Mouse (Mus musculus): ENCODE results near the gene Has3.
"Not testable (repeated sequence)": the region's sequence is repeated elsewhere in the genome, so short reads cannot be mapped to it uniquely, and the experiment has no call there.

Gene Has3

GRCm38 (mm10) chr8:106884826-106885400 is 14.9 kb downstream of the Has3 start:
- not testable (repeated sequence) for DNase-seq (ENCODE audit: low read depth, low spot score)

GRCm38 (mm10) chr8:106887336-106888189 is 17.5 kb downstream of the Has3 start:
- peak; percentile 92 for DNase-seq (ENCODE audit: low read depth, low spot score)

GRCm38 (mm10) chr8:106888803-106889202 is 18.8 kb downstream of the Has3 start:
- DNase-seq (ENCODE audit: low read depth, low spot score), result peak; percentile 27

GRCm38 (mm10) chr8:106892210-106892805 is 22.3 kb downstream of the Has3 start:
- peak; percentile 59 for DNase-seq (ENCODE audit: low read depth, low spot score)

GRCm38 (mm10) chr8:106892806-106893451 is 22.9 kb downstream of the Has3 start:
- DNase-seq (ENCODE audit: low read depth, low spot score), result no peak

GRCm38 (mm10) chr8:106893481-106894156 is 23.6 kb downstream of the Has3 start, which contains the start of gene Utp4:
Gene Utp4, plus strand, starts transcription at chr8:106893636.
- DNase-seq (ENCODE audit: low read depth, low spot score), result peak; percentile 95

GRCm38 (mm10) chr8:106899473-106899872 is 29.4 kb downstream of the Has3 start:
- no peak for DNase-seq (ENCODE audit: low read depth, low spot score)

GRCm38 (mm10) chr8:106905727-106906480 is 35.9 kb downstream of the Has3 start:
- peak; percentile 74 for DNase-seq (ENCODE audit: low read depth, low spot score)

- no peak for DNase-seq (ENCODE audit: low read depth, low spot score)
Measured at GRCm38 (mm10) chr8:106906635-106907034, 36.6 kb downstream of the Has3 start.

- DNase-seq (ENCODE audit: low read depth, low spot score), result no peak
Measured at GRCm38 (mm10) chr8:106907450-106907849, 37.4 kb downstream of the Has3 start.

GRCm38 (mm10) chr8:106908291-106908690 is 38.2 kb downstream of the Has3 start:
- DNase-seq (ENCODE audit: low read depth, low spot score), result no peak

GRCm38 (mm10) chr8:106913631-106914030 is 43.6 kb downstream of the Has3 start:
- DNase-seq (ENCODE audit: low read depth, low spot score), result no peak

- DNase-seq (ENCODE audit: low read depth, low spot score), result no peak
Measured at GRCm38 (mm10) chr8:106919721-106920394, 49.8 kb downstream of the Has3 start.

- DNase-seq (ENCODE audit: low read depth, low spot score), result no peak
Measured at GRCm38 (mm10) chr8:106920395-106920741, 50.3 kb downstream of the Has3 start.

- no peak for DNase-seq (ENCODE audit: low read depth, low spot score)
Measured at GRCm38 (mm10) chr8:106924057-106924456, 54.0 kb downstream of the Has3 start.

GRCm38 (mm10) chr8:106924904-106925349 is 54.9 kb downstream of the Has3 start:
- no peak for DNase-seq (ENCODE audit: low read depth, low spot score)

GRCm38 (mm10) chr8:106925446-106925845 is 55.4 kb downstream of the Has3 start:
- no peak for DNase-seq (ENCODE audit: low read depth, low spot score)

GRCm38 (mm10) chr8:106927247-106927646 is 57.2 kb downstream of the Has3 start:
- peak; percentile 75 for DNase-seq (ENCODE audit: low read depth, low spot score)

- DNase-seq (ENCODE audit: low read depth, low spot score), result not testable (repeated sequence)
Measured at GRCm38 (mm10) chr8:106928182-106928581, 58.1 kb downstream of the Has3 start.

All from CD4-positive, CD25-positive, alpha-beta regulatory T cell, adult 2 months (primary cell).